Mouse (Mus musculus): Measurements from ENCODE around the gene Csdc2. TPM values are rescaled to one million over a fixed set of nuclear protein-coding genes. Genes with fewer than 3 reads are reported as not detected.

Gene Csdc2
- polyA plus RNA-seq, 2 experiments = 14.3 to 16.2 TPM

GRCm38 (mm10) chr15:81925760-81926445 lies 10.7 kb upstream of the Csdc2 start, which contains the start of gene Polr3h:
TSS of gene Polr3h (minus strand) at chr15:81926240.
- DNase-seq (ENCODE audit: low spot score) (peak; percentile 96), ATAC-seq (ENCODE audit: low FRiP score, low read depth) (peak; percentile 96)
- peak within 1 kb of the TSS; percentile 74 for H3K4me3 ChIP-seq (replicated peaks; ENCODE audit: low read length)
- H3K27ac ChIP-seq (replicated peaks; ENCODE audit: low read depth, low read length) = peak within 1 kb of the TSS; percentile 61
- TF ChIP-seq POLR2A (IDR thresholded peaks at IDR 0.05; ENCODE audit: borderline replicate concordance, extremely low read depth, insufficient read depth, insufficient read length) = 0 out of 2 replicates have a peak, but pooled peaks have one; percentile 23
- no peaks in the 10 kb centered on the region for H3K9me3 ChIP-seq (ENCODE audit: control insufficient read depth, low read length)
- peak within 1 kb of the TSS; percentile 69 for H3K9ac ChIP-seq (ENCODE audit: low read depth, low read length, severe bottlenecking)
- WGBS = 0% methylated on average over 49 of the region's 54 CpGs
- no peaks in the 10 kb centered on the region for H3K36me3 ChIP-seq (ENCODE audit: control insufficient read depth, insufficient read depth, low read length)
- no peaks in the 10 kb centered on the region for H3K27me3 ChIP-seq (ENCODE audit: control insufficient read depth, insufficient read depth, low read length)
- H3K4me1 ChIP-seq (ENCODE audit: control insufficient read depth, insufficient read depth, low read length) = peaks cover 9% of the 10 kb centered on the region
- peak within 1 kb of the TSS; percentile 95 for H3K4me2 ChIP-seq (replicated peaks; ENCODE audit: low read depth, low read length, severe bottlenecking)

- DNase-seq (ENCODE audit: low spot score) (no peak), ATAC-seq (ENCODE audit: low FRiP score, low read depth) (no peak)
- H3K36me3 ChIP-seq (ENCODE audit: control insufficient read depth, insufficient read depth, low read length) = no peaks in the 10 kb centered on the region
- WGBS = 34% methylated on average over 9 of the region's 9 CpGs
- no peaks in the 10 kb centered on the region for H3K27me3 ChIP-seq (ENCODE audit: control insufficient read depth, insufficient read depth, low read length)
- H3K9me3 ChIP-seq (ENCODE audit: control insufficient read depth, low read length) = no peaks in the 10 kb centered on the region
- H3K9ac ChIP-seq (ENCODE audit: low read depth, low read length, severe bottlenecking) = no peak overlapping the region
- peak overlapping the region; percentile 95 for H3K4me2 ChIP-seq (replicated peaks; ENCODE audit: low read depth, low read length, severe bottlenecking)
- peak overlapping the region; percentile 74 for H3K4me3 ChIP-seq (replicated peaks; ENCODE audit: low read length)
- H3K27ac ChIP-seq (replicated peaks; ENCODE audit: low read depth, low read length) = peak overlapping the region; percentile 61
- H3K4me1 ChIP-seq (ENCODE audit: control insufficient read depth, insufficient read depth, low read length) = peaks cover 9% of the 10 kb centered on the region
- TF ChIP-seq POLR2A (IDR thresholded peaks at IDR 0.05; ENCODE audit: borderline replicate concordance, extremely low read depth, insufficient read depth, insufficient read length) = no peak
Observed at GRCm38 (mm10) chr15:81926446-81926822, 10.1 kb upstream of the Csdc2 start.

- ATAC-seq (ENCODE audit: low FRiP score, low read depth) (no peak), DNase-seq (ENCODE audit: low spot score) (no peak)
- no peak overlapping the region for H3K9ac ChIP-seq (ENCODE audit: low read depth, low read length, severe bottlenecking)
- peaks cover 9% of the 10 kb centered on the region for H3K4me1 ChIP-seq (ENCODE audit: control insufficient read depth, insufficient read depth, low read length)
- no peaks in the 10 kb centered on the region for H3K27me3 ChIP-seq (ENCODE audit: control insufficient read depth, insufficient read depth, low read length)
- WGBS = 61% methylated on average over 4 of the region's 4 CpGs
- H3K36me3 ChIP-seq (ENCODE audit: control insufficient read depth, insufficient read depth, low read length) = no peaks in the 10 kb centered on the region
- no peaks in the 10 kb centered on the region for H3K9me3 ChIP-seq (ENCODE audit: control insufficient read depth, low read length)
- TF ChIP-seq POLR2A (IDR thresholded peaks at IDR 0.05; ENCODE audit: borderline replicate concordance, extremely low read depth, insufficient read depth, insufficient read length) = no peak
- no peak overlapping the region for H3K4me3 ChIP-seq (replicated peaks; ENCODE audit: low read length)
- no peak overlapping the region for H3K27ac ChIP-seq (replicated peaks; ENCODE audit: low read depth, low read length)
- no peak overlapping the region for H3K4me2 ChIP-seq (replicated peaks; ENCODE audit: low read depth, low read length, severe bottlenecking)
Observed at GRCm38 (mm10) chr15:81927741-81928140, 8.8 kb upstream of the Csdc2 start.

- H3K27me3 ChIP-seq (ENCODE audit: control insufficient read depth, insufficient read depth, low read length) = no peaks in the 10 kb centered on the region
- no peak for TF ChIP-seq POLR2A (IDR thresholded peaks at IDR 0.05; ENCODE audit: borderline replicate concordance, extremely low read depth, insufficient read depth, insufficient read length)
- ATAC-seq (ENCODE audit: low FRiP score, low read depth) (no peak), DNase-seq (ENCODE audit: low spot score) (peak; percentile 40)
- no peak overlapping the region for H3K4me2 ChIP-seq (replicated peaks; ENCODE audit: low read depth, low read length, severe bottlenecking)
- H3K9ac ChIP-seq (ENCODE audit: low read depth, low read length, severe bottlenecking) = no peak overlapping the region
- H3K9me3 ChIP-seq (ENCODE audit: control insufficient read depth, low read length) = no peaks in the 10 kb centered on the region
- WGBS = 76% methylated on average over 11 of the region's 11 CpGs
- H3K4me1 ChIP-seq (ENCODE audit: control insufficient read depth, insufficient read depth, low read length) = peaks cover 9% of the 10 kb centered on the region
- no peak overlapping the region for H3K27ac ChIP-seq (replicated peaks; ENCODE audit: low read depth, low read length)
- H3K4me3 ChIP-seq (replicated peaks; ENCODE audit: low read length) = no peak overlapping the region
- no peaks in the 10 kb centered on the region for H3K36me3 ChIP-seq (ENCODE audit: control insufficient read depth, insufficient read depth, low read length)
Observed at GRCm38 (mm10) chr15:81928277-81928676, 8.3 kb upstream of the Csdc2 start.

- Histone ChIP-seq H3K4me1 (ENCODE audit: control insufficient read depth, insufficient read depth, low read length) (peaks cover 15% of the 10 kb centered on the region), H3K9ac (ENCODE audit: low read depth, low read length, severe bottlenecking) (no peak overlapping the region), H3K9me3 (ENCODE audit: control insufficient read depth, low read length) (no peaks in the 10 kb centered on the region), H3K4me2 (replicated peaks; ENCODE audit: low read depth, low read length, severe bottlenecking) (no peak overlapping the region), H3K36me3 (ENCODE audit: control insufficient read depth, insufficient read depth, low read length) (no peaks in the 10 kb centered on the region), H3K27me3 (ENCODE audit: control insufficient read depth, insufficient read depth, low read length) (no peaks in the 10 kb centered on the region), H3K27ac (replicated peaks; ENCODE audit: low read depth, low read length) (no peak overlapping the region), H3K4me3 (replicated peaks; ENCODE audit: low read length) (no peak overlapping the region)
- peak; percentile 12 for DNase-seq (ENCODE audit: low spot score)
- ATAC-seq (ENCODE audit: low FRiP score, low read depth) = no peak
- no peak for TF ChIP-seq POLR2A (IDR thresholded peaks at IDR 0.05; ENCODE audit: borderline replicate concordance, extremely low read depth, insufficient read depth, insufficient read length)
- 49% methylated on average over 12 of the region's 12 CpGs for WGBS
Observed at GRCm38 (mm10) chr15:81932951-81933470, 3.5 kb upstream of the Csdc2 start.
